Mouse (Mus musculus): ENCODE measurements around the gene C1ql4.

Gene C1ql4

GRCm38 (mm10) chr15:99087253-99088075, at the start of gene C1ql4:
Gene C1ql4 (minus strand): TSS chr15:99087817.
- no peak for DNase-seq

- no peak for DNase-seq
Observed at GRCm38 (mm10) chr15:99129956-99130910, 42.6 kb upstream of the C1ql4 start.

- no peak for DNase-seq
Observed at GRCm38 (mm10) chr15:99129441-99129840, 41.8 kb upstream of the C1ql4 start.

GRCm38 (mm10) chr15:99127851-99128522, 40.4 kb upstream of the C1ql4 start:
- DNase-seq = no peak

GRCm38 (mm10) chr15:99126816-99127365, 39.3 kb upstream of the C1ql4 start:
- no peak for DNase-seq

GRCm38 (mm10) chr15:99126081-99126815, 38.6 kb upstream of the C1ql4 start:
- DNase-seq = peak; percentile 86

- DNase-seq = no peak
Observed at GRCm38 (mm10) chr15:99125711-99126080, 38.1 kb upstream of the C1ql4 start, which contains the start of gene Spats2. Gene Spats2 (plus strand): TSS chr15:99125916.

- no peak for DNase-seq
Observed at GRCm38 (mm10) chr15:99122642-99123041, 35.0 kb upstream of the C1ql4 start.

- no peak for DNase-seq
Observed at GRCm38 (mm10) chr15:99120814-99121213, 33.2 kb upstream of the C1ql4 start.

- DNase-seq = no peak
Observed at GRCm38 (mm10) chr15:99116539-99116938, 28.9 kb upstream of the C1ql4 start.

- DNase-seq = no peak
Observed at GRCm38 (mm10) chr15:99115065-99115423, 27.4 kb upstream of the C1ql4 start.

GRCm38 (mm10) chr15:99114312-99115064, 26.9 kb upstream of the C1ql4 start:
- no peak for DNase-seq

- no peak for DNase-seq
Observed at GRCm38 (mm10) chr15:99113396-99113975, 25.9 kb upstream of the C1ql4 start.

- no peak for DNase-seq
Observed at GRCm38 (mm10) chr15:99112843-99113395, 25.3 kb upstream of the C1ql4 start.

- no peak for DNase-seq
Observed at GRCm38 (mm10) chr15:99111809-99112208, 24.2 kb upstream of the C1ql4 start.

GRCm38 (mm10) chr15:99111139-99111538, 23.5 kb upstream of the C1ql4 start:
- DNase-seq = no peak

- no peak for DNase-seq
Observed at GRCm38 (mm10) chr15:99107866-99108265, 20.2 kb upstream of the C1ql4 start.

GRCm38 (mm10) chr15:99105238-99105637, 17.6 kb upstream of the C1ql4 start:
- DNase-seq = no peak

GRCm38 (mm10) chr15:99099984-99100383, 12.4 kb upstream of the C1ql4 start:
- no peak for DNase-seq

- peak; percentile 26 for DNase-seq
Observed at GRCm38 (mm10) chr15:99099139-99099556, 11.5 kb upstream of the C1ql4 start.

GRCm38 (mm10) chr15:99098493-99098861, 10.9 kb upstream of the C1ql4 start:
- DNase-seq = no peak

Measured in right cerebral cortex, postnatal 25 days (tissue).